Mouse (Mus musculus) megakaryocyte, embryonic 14.5 days (primary cell): ENCODE data around the gene 4921517D22Rik. TPM values are rescaled to one million over a fixed set of nuclear protein-coding genes. Genes with fewer than 3 reads are reported as not detected.

Source experiments
- H3K27me3 ChIP-seq: replicated peaks from 2 replicates; pipeline ENCODE3; 2012; ENCODE audit warnings: inconsistent platforms
- H3K36me3 ChIP-seq: replicated peaks from 2 replicates; pipeline ENCODE3; 2012; ENCODE audit warnings: low read length, inconsistent platforms, mixed read lengths
- H3K4me1 ChIP-seq: 2 replicates; pipeline ENCODE4 v1.6.1; 2012; ENCODE audit warnings: inconsistent platforms
- H3K4me3 ChIP-seq: replicated peaks from 2 replicates; pipeline ENCODE3; 2012; ENCODE audit warnings: moderate library complexity, mild to moderate bottlenecking, inconsistent platforms
- H3K9me3 ChIP-seq: 2 replicates; pipeline ENCODE4 v1.6.1; 2012; ENCODE audit warnings: inconsistent platforms
- FLI1 ChIP-seq: IDR thresholded peaks from 2 replicates; pipeline ENCODE4 v1.6.1; 2012; ENCODE audit warnings: low read length, inconsistent platforms, mixed read lengths
- GATA1 ChIP-seq: IDR thresholded peaks from 3 replicates; pipeline ENCODE4 v1.6.1; 2012; ENCODE audit warnings: mixed read lengths, low read length, inconsistent platforms, borderline replicate concordance
- polyA plus RNA-seq: library from polyadenylated mRNA; stranded (reverse); fragments of >175 nt; gene quantifications from 2 replicates; pipeline ENCODE4 v1.2.3, GENCODE M21; 2012; ENCODE audit warnings: low replicate concordance; ENCODE audit not compliant: insufficient read depth

Gene 4921517D22Rik
- polyA plus RNA-seq, 1 experiment: not detected

- H3K9me3 ChIP-seq: no peaks in the 10 kb centered on the region
- no peak overlapping the region for H3K4me3 ChIP-seq
- no peak for TF ChIP-seq GATA1
- TF ChIP-seq FLI1: no peak
- H3K4me1 ChIP-seq: peaks cover 53% of the 10 kb centered on the region
- peaks cover 79% of the 10 kb centered on the region for H3K36me3 ChIP-seq
- H3K27me3 ChIP-seq: peaks cover 31% of the 10 kb centered on the region
Measured at GRCm38 (mm10) chr13:59653136-59653535, 40.8 kb downstream of the 4921517D22Rik start.

- Histone ChIP-seq H3K4me1 (peaks cover 49% of the 10 kb centered on the region), H3K9me3 (no peaks in the 10 kb centered on the region), H3K27me3 (peaks cover 28% of the 10 kb centered on the region), H3K4me3 (no peak overlapping the region), H3K36me3 (peaks cover 79% of the 10 kb centered on the region)
- no peak for TF ChIP-seq FLI1
- no peak for TF ChIP-seq GATA1
Measured at GRCm38 (mm10) chr13:59652651-59653050, 41.3 kb downstream of the 4921517D22Rik start.

GRCm38 (mm10) chr13:59649781-59650180 lies 44.1 kb downstream of the 4921517D22Rik start:
- peaks cover 22% of the 10 kb centered on the region for H3K4me1 ChIP-seq
- H3K36me3 ChIP-seq: peaks cover 96% of the 10 kb centered on the region
- no peaks in the 10 kb centered on the region for H3K9me3 ChIP-seq
- TF ChIP-seq GATA1: no peak
- no peak for TF ChIP-seq FLI1
- H3K27me3 ChIP-seq: peaks cover 18% of the 10 kb centered on the region
- no peak overlapping the region for H3K4me3 ChIP-seq

- no peak for TF ChIP-seq GATA1
- no peak for TF ChIP-seq FLI1
- Histone ChIP-seq H3K27me3 (peaks cover 9% of the 10 kb centered on the region), H3K4me1 (peaks cover 13% of the 10 kb centered on the region; the same call in 1 of the 2 replicates), H3K9me3 (no peaks in the 10 kb centered on the region), H3K36me3 (peaks cover 86% of the 10 kb centered on the region), H3K4me3 (no peak overlapping the region)
Measured at GRCm38 (mm10) chr13:59648598-59648997, 45.3 kb downstream of the 4921517D22Rik start.

GRCm38 (mm10) chr13:59647484-59647883 lies 46.4 kb downstream of the 4921517D22Rik start:
- Histone ChIP-seq H3K36me3 (peaks cover 83% of the 10 kb centered on the region), H3K4me3 (no peak overlapping the region), H3K27me3 (peaks cover 4% of the 10 kb centered on the region), H3K4me1 (peaks cover 20% of the 10 kb centered on the region), H3K9me3 (no peaks in the 10 kb centered on the region)
- no peak for TF ChIP-seq FLI1
- no peak for TF ChIP-seq GATA1

- Histone ChIP-seq H3K4me1 (peaks cover 20% of the 10 kb centered on the region), H3K4me3 (no peak overlapping the region), H3K36me3 (peaks cover 82% of the 10 kb centered on the region), H3K9me3 (no peaks in the 10 kb centered on the region), H3K27me3 (peaks cover 3% of the 10 kb centered on the region)
- no peak for TF ChIP-seq GATA1
- TF ChIP-seq FLI1: no peak
Measured at GRCm38 (mm10) chr13:59646674-59647244, 47.1 kb downstream of the 4921517D22Rik start.

GRCm38 (mm10) chr13:59645491-59645890 lies 48.4 kb downstream of the 4921517D22Rik start:
- Histone ChIP-seq H3K4me1 (peaks cover 16% of the 10 kb centered on the region), H3K4me3 (no peak overlapping the region), H3K9me3 (no peaks in the 10 kb centered on the region), H3K36me3 (peaks cover 80% of the 10 kb centered on the region), H3K27me3 (no peaks in the 10 kb centered on the region)
- no peak for TF ChIP-seq FLI1
- TF ChIP-seq GATA1: no peak

- H3K36me3 ChIP-seq: peaks cover 79% of the 10 kb centered on the region
- H3K4me1 ChIP-seq: peaks cover 14% of the 10 kb centered on the region
- no peak overlapping the region for H3K4me3 ChIP-seq
- no peaks in the 10 kb centered on the region for H3K27me3 ChIP-seq
- H3K9me3 ChIP-seq: no peaks in the 10 kb centered on the region
- no peak for TF ChIP-seq GATA1
- no peak for TF ChIP-seq FLI1
Measured at GRCm38 (mm10) chr13:59642818-59643217, 51.1 kb downstream of the 4921517D22Rik start.

- no peaks in the 10 kb centered on the region for H3K9me3 ChIP-seq
- peaks cover 14% of the 10 kb centered on the region for H3K4me1 ChIP-seq
- TF ChIP-seq GATA1 (no peak), FLI1 (no peak)
- peaks cover 79% of the 10 kb centered on the region for H3K36me3 ChIP-seq
- no peak overlapping the region for H3K4me3 ChIP-seq
- no peaks in the 10 kb centered on the region for H3K27me3 ChIP-seq
Measured at GRCm38 (mm10) chr13:59640178-59640440, 53.8 kb downstream of the 4921517D22Rik start.

- no peak overlapping the region for H3K4me3 ChIP-seq
- peaks cover 79% of the 10 kb centered on the region for H3K36me3 ChIP-seq
- TF ChIP-seq FLI1 (no peak), GATA1 (no peak)
- H3K27me3 ChIP-seq: no peaks in the 10 kb centered on the region
- H3K4me1 ChIP-seq: peaks cover 14% of the 10 kb centered on the region
- no peaks in the 10 kb centered on the region for H3K9me3 ChIP-seq
Measured at GRCm38 (mm10) chr13:59639368-59640177, 54.3 kb downstream of the 4921517D22Rik start.
